Mouse (Mus musculus) pancreas, adult 10 weeks (tissue): ENCODE data around the gene Olfr767. TPM values are rescaled to one million over a fixed set of nuclear protein-coding genes. Genes with fewer than 3 reads are reported as not detected.

Experiments used
- polyA plus RNA-seq: library from polyadenylated mRNA; stranded (reverse); fragments of 350-450 nt; fragmentation: Illumina TruSeq; extraction: RNeasy Lipid Tissue Mini Kit (QIAGEN cat#74804); gene quantifications from one replicate; pipeline ENCODE4 v1.2.3, GENCODE M21; 2015; ENCODE audit warnings: low read depth, low replicate concordance; ENCODE audit not compliant: insufficient read depth

Olfr767 gene
- not detected for polyA plus RNA-seq

DNA sequence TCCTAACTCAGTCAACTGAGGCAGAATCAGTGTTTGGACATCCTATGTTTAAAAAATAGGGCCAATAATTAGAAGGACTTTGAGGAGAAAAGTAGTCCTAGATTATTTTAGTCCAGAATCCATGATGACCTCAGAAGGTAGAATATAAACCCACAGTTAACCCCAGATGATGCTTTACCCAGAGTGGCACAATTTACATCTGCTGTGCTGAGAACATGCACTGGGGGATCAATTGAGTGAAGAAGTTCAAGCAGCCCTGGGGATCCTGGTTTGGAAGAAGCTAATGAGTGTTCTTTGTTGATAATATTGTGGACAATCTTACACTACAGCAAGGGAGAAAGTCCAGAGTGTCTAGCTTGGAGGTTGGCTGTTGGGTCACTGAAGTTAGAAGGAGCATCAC is at the start of gene Olfr767:
Gene Olfr767, minus strand, starts transcription at position 101 of the 400 bp plus-strand sequence.

DNA sequence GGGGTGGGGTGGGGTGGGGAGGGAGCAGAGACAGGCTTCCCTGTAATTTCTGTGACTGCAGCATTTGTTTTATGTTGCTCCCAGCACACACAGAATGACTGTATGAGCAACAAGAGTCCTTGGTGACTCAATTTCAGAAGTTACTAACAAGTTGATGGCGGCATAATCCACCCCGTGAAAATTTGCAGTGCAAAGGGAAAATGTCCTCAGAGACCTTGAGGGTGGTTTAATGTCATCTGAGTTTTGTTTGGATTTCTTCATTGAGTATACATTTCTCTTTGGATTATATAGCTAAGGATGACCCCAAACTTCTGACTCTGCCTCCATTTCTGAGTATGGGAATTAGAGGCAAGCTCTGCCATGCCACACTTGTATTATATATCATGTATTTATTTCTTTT is 35.1 kb upstream of the Olfr767 start, which contains the start of gene Olfr769:
Gene Olfr769, minus strand, starts transcription at position 101 of the 400 bp plus-strand sequence.

DNA sequence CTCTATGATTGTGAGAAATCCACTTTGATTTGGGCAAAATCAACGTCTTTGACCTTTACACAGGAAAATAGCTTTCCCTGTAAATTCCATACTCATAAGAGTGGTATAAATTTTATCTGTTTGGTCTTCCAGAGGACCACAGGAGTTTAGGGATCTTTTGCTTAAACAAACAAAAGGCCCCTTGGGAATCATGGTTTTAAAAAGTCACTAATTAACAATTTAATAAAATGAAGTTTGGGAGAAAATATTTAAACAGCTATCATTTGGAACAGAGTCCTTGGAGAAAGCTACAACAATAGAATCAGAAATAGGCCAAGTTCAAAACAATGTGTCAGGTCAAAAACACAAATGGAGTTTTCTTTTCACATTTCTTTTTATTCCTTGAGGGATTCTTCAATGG is 16.6 kb upstream of the Olfr767 start, which contains the start of gene Olfr768:
Gene Olfr768, minus strand, starts transcription at position 101 of the 400 bp plus-strand sequence.

DNA sequence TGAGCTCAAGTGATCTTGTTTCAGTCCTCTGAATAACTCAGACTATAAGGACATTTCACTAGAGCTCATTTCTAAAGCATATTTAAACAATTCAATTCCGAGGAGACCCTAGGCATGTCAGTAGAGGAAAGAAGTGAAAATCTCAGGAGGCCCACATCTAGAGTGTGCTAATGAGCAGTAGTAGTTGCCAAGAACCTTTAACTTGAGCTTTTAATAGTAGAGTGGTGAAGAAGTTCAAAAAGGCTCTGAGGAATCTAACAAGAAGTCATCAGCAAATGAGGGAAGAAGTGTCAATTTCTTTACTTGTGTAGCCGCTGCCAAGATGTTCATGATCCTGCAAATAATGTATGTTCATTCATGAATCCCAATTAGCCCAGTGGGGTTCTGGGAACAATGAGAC is 13.8 kb downstream of the Olfr767 start, which contains the start of gene Olfr766-ps1:
Gene Olfr766-ps1, minus strand, starts transcription at position 101 of the 400 bp plus-strand sequence.

DNA sequence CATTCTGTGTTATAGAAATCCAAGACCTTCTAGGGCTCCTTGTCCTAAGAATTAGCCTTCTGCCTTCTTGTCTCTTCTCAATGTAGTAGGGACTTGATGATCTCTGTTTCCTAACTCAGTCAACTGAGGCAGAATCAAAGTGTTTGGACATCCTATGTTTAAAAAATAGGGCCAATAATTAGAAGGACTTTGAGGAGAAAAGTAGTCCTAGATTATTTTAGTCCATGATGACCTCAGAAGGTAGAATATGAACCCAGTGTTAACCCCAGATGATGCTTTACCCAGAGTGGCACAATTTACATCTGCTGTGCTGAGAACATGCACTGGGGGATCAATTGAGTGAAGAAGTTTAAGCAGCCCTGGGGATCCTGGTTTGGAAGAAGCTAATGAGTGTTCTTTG is 32.8 kb downstream of the Olfr767 start, which contains the start of gene Olfr765:
Gene Olfr765, minus strand, starts transcription at position 101 of the 400 bp plus-strand sequence.

DNA sequence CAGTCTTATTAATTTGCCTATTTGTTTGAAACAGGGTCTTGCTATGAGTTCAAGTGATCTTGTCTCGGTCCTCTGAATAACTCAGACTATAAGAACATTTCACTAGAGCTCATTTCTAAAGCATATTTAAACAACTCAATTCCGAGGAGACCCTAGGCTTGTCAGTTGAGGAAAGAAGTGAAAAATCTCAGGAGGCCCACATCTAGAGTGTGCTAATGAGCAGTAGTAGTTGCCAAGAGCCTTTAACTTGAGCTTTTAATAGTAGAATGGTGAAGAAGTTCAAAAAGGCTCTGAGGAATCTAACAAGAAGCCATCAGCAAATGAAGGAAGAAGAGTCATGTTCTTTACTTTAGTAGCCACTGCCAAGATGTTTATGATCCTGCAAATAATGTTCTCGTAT is 42.9 kb downstream of the Olfr767 start, which contains the start of gene Olfr764-ps1:
Gene Olfr764-ps1, minus strand, starts transcription at position 101 of the 400 bp plus-strand sequence.

Other genes with a start within 250 kb of the Olfr767 start
- gene Gdf11, start 191.2 kb downstream of the Olfr767 start, polyA plus RNA-seq: not detected
- 125 TPM for gene Cd63, start 181.9 kb downstream of the Olfr767 start, polyA plus RNA-seq
- gene Rdh5, start 160.0 kb downstream of the Olfr767 start, polyA plus RNA-seq: 12.1 TPM
- gene Bloc1s1, start 158.9 kb downstream of the Olfr767 start, polyA plus RNA-seq: 47.0 TPM
- 5.2 TPM for gene Itga7, start 149.1 kb downstream of the Olfr767 start, polyA plus RNA-seq
- not detected for gene Mettl7b, start 121.9 kb downstream of the Olfr767 start, polyA plus RNA-seq
- gene Olfr9, start 93.5 kb downstream of the Olfr767 start, polyA plus RNA-seq: not detected
- not detected for gene Olfr763, start 72.1 kb downstream of the Olfr767 start, polyA plus RNA-seq
- not detected for gene Olfr764-ps1, start 43.0 kb downstream of the Olfr767 start, polyA plus RNA-seq
- gene Olfr765, start 32.9 kb downstream of the Olfr767 start, polyA plus RNA-seq: not detected
- not detected for gene Olfr766-ps1, start 13.9 kb downstream of the Olfr767 start, polyA plus RNA-seq
- gene Olfr768, start 16.5 kb upstream of the Olfr767 start, polyA plus RNA-seq: not detected
- gene Olfr769, start 35.0 kb upstream of the Olfr767 start, polyA plus RNA-seq: not detected
- gene Olfr770, start 56.1 kb upstream of the Olfr767 start, polyA plus RNA-seq: not detected
- gene Olfr771, start 81.8 kb upstream of the Olfr767 start, polyA plus RNA-seq: not detected
- not detected for gene Olfr772, start 95.0 kb upstream of the Olfr767 start, polyA plus RNA-seq
- not detected for gene Olfr773, start 104.5 kb upstream of the Olfr767 start, polyA plus RNA-seq
- not detected for gene Olfr774, start 153.3 kb upstream of the Olfr767 start, polyA plus RNA-seq
- not detected for gene Olfr775, start 165.5 kb upstream of the Olfr767 start, polyA plus RNA-seq
- not detected for gene Olfr776, start 176.2 kb upstream of the Olfr767 start, polyA plus RNA-seq
- gene Olfr777, start 188.6 kb upstream of the Olfr767 start, polyA plus RNA-seq: not detected
- not detected for gene Olfr780, start 235.2 kb upstream of the Olfr767 start, polyA plus RNA-seq
- gene Olfr781, start 245.9 kb upstream of the Olfr767 start, polyA plus RNA-seq: not detected